Mouse (Mus musculus) limb, embryonic 15.5 days (tissue): ENCODE results near the gene Arih2. TPM values are rescaled to one million over a fixed set of nuclear protein-coding genes. Genes with fewer than 3 reads are reported as not detected.

Experiments
- ATAC-seq: fragments of 200-750 bp; cut with Nextera tagmentation; 2 replicates; pipeline ENCODE4 v1.8.0; 2017; ENCODE audit warnings: low read depth, moderate TSS enrichment; ENCODE audit not compliant: insufficient number of reproducible peaks, low FRiP score, low TSS enrichment
- H3K27ac ChIP-seq: fragments of 300-500 bp; sonication (generic); 2 replicates; pipeline ENCODE4 v1.5.1; 2015; ENCODE audit warnings: moderate library complexity, mild to moderate bottlenecking, inconsistent platforms
- H3K27me3 ChIP-seq: fragments of 300-500 bp; sonication (generic); 2 replicates; pipeline ENCODE4 v1.6.1; 2015; ENCODE audit warnings: inconsistent platforms
- H3K36me3 ChIP-seq: fragments of 300-500 bp; sonication (generic); 2 replicates; pipeline ENCODE4 v1.6.1; 2015; ENCODE audit warnings: inconsistent platforms
- H3K4me1 ChIP-seq: fragments of 300-500 bp; sonication (generic); 2 replicates; pipeline ENCODE4 v1.6.1; 2015; ENCODE audit warnings: inconsistent platforms
- H3K4me2 ChIP-seq: fragments of 300-500 bp; sonication (generic); 2 replicates; pipeline ENCODE4 v1.6.1; 2015; ENCODE audit warnings: mild to moderate bottlenecking, inconsistent platforms
- H3K4me3 ChIP-seq: fragments of 300-500 bp; sonication (generic); 2 replicates; pipeline ENCODE4 v1.5.1; 2015; ENCODE audit warnings: mild to moderate bottlenecking, inconsistent platforms
- H3K9ac ChIP-seq: fragments of 300-500 bp; sonication (generic); 2 replicates; pipeline ENCODE4 v1.6.1; 2015; ENCODE audit warnings: inconsistent platforms
- H3K9me3 ChIP-seq: fragments of 300-500 bp; sonication (generic); 2 replicates; pipeline ENCODE4 v1.6.1; 2016; ENCODE audit warnings: inconsistent platforms
- WGBS: fragments of 180-500 bp; shearing (Covaris S2); methylation state at CpG from one replicate; pipeline ENCODE4 v1.1.7; 2015; 5-methylcytosine and 5-hydroxymethylcytosine counted together
- polyA plus RNA-seq: library from polyadenylated mRNA; unstranded; fragments of >200 nt; fragmentation: Nextera tagmentation; extraction: Ambion mirVana; gene quantifications from 2 replicates; pipeline ENCODE4 v1.2.1, GENCODE M21; 2015

Gene Arih2
- polyA plus RNA-seq = 43.8 and 44.4 TPM in 2 replicates

- Histone ChIP-seq H3K27me3 (no peaks in the 10 kb centered on the region), H3K9me3 (no peaks in the 10 kb centered on the region), H3K4me1 (peaks cover 13% of the 10 kb centered on the region), H3K27ac (peak within 1 kb of the TSS; percentile 93), H3K4me2 (peak within 1 kb of the TSS; percentile 65), H3K36me3 (no peaks in the 10 kb centered on the region), H3K9ac (peak within 1 kb of the TSS; percentile 94), H3K4me3 (peak within 1 kb of the TSS; percentile 98)
- under 1% methylated on average over 112 of the region's 112 CpGs for WGBS
- ATAC-seq = peak; percentile 97
Observed at GRCm38 (mm10) chr9:108648611-108649560, at the start of gene Arih2. Gene Arih2 (minus strand): TSS chr9:108649386.

- peaks cover 25% of the 10 kb centered on the region for H3K4me1 ChIP-seq
- 90% methylated on average over 1 of the region's 1 CpGs for WGBS
Observed at GRCm38 (mm10) chr9:108694533-108694932, 45.3 kb upstream of the Arih2 start.

GRCm38 (mm10) chr9:108693946-108694345 is 44.8 kb upstream of the Arih2 start:
- no peak overlapping the region; the same call in 1 of the 2 replicates for H3K4me2 ChIP-seq
- no peak overlapping the region for H3K4me3 ChIP-seq
- peaks cover 25% of the 10 kb centered on the region for H3K4me1 ChIP-seq
- no peak overlapping the region for H3K9ac ChIP-seq
- 76% methylated on average over 4 of the region's 4 CpGs for WGBS
- no peak overlapping the region for H3K27ac ChIP-seq
- no peak for ATAC-seq
- H3K27me3 ChIP-seq = no peaks in the 10 kb centered on the region
- no peaks in the 10 kb centered on the region for H3K9me3 ChIP-seq
- 0 out of 2 replicates have a peak, but pooled peaks cover 8% of the 10 kb centered on the region for H3K36me3 ChIP-seq

More at GRCm38 (mm10) chr9:108694533-108694932, 45.3 kb upstream of the Arih2 start:
- Histone ChIP-seq H3K4me3 (no peak overlapping the region), H3K36me3 (0 out of 2 replicates have a peak, but pooled peaks cover 8% of the 10 kb centered on the region), H3K9me3 (no peaks in the 10 kb centered on the region), H3K4me2 (no peak overlapping the region), H3K9ac (no peak overlapping the region), H3K27me3 (no peaks in the 10 kb centered on the region), H3K27ac (no peak overlapping the region)
- no peak for ATAC-seq

GRCm38 (mm10) chr9:108692226-108693041 is 43.2 kb upstream of the Arih2 start:
- Histone ChIP-seq H3K4me1 (peaks cover 25% of the 10 kb centered on the region), H3K4me3 (peak overlapping the region; percentile 86), H3K27me3 (no peaks in the 10 kb centered on the region), H3K4me2 (peak overlapping the region; percentile 95), H3K9me3 (no peaks in the 10 kb centered on the region), H3K27ac (peak overlapping the region; percentile 80), H3K36me3 (0 out of 2 replicates have a peak, but pooled peaks cover 8% of the 10 kb centered on the region), H3K9ac (peak overlapping the region; percentile 82)
- ATAC-seq = peak; percentile 62
- under 1% methylated on average over 91 of the region's 92 CpGs for whole genome bisulfite sequencing

GRCm38 (mm10) chr9:108691846-108692225 is 42.6 kb upstream of the Arih2 start:
- Histone ChIP-seq H3K4me2 (peak overlapping the region; percentile 95), H3K4me3 (peak overlapping the region; percentile 86), H3K27ac (peak overlapping the region; percentile 80), H3K36me3 (0 out of 2 replicates have a peak, but pooled peaks cover 8% of the 10 kb centered on the region), H3K9ac (peak overlapping the region; percentile 82), H3K27me3 (no peaks in the 10 kb centered on the region), H3K9me3 (no peaks in the 10 kb centered on the region), H3K4me1 (peaks cover 25% of the 10 kb centered on the region)
- WGBS = 1% methylated on average over 37 of the region's 42 CpGs
- peak; percentile 87 for ATAC-seq

GRCm38 (mm10) chr9:108691371-108691770 is 42.2 kb upstream of the Arih2 start:
- H3K9me3 ChIP-seq = no peaks in the 10 kb centered on the region
- peak overlapping the region; percentile 82; the same call in 1 of the 2 replicates for H3K9ac ChIP-seq
- H3K36me3 ChIP-seq = 0 out of 2 replicates have a peak, but pooled peaks cover 7% of the 10 kb centered on the region
- no peak; the same call in 1 of the 2 replicates for ATAC-seq
- peaks cover 25% of the 10 kb centered on the region for H3K4me1 ChIP-seq
- peak overlapping the region; percentile 80 for H3K27ac ChIP-seq
- WGBS = 68% methylated on average over 8 of the region's 8 CpGs
- peak overlapping the region; percentile 86 for H3K4me3 ChIP-seq
- no peaks in the 10 kb centered on the region for H3K27me3 ChIP-seq
- H3K4me2 ChIP-seq = peak overlapping the region; percentile 95

- Histone ChIP-seq H3K36me3 (0 out of 2 replicates have a peak, but pooled peaks cover 5% of the 10 kb centered on the region), H3K9ac (no peak overlapping the region), H3K27me3 (no peaks in the 10 kb centered on the region), H3K4me3 (no peak overlapping the region), H3K4me1 (peaks cover 25% of the 10 kb centered on the region), H3K9me3 (no peaks in the 10 kb centered on the region), H3K27ac (no peak overlapping the region), H3K4me2 (no peak overlapping the region)
- ATAC-seq = no peak
- WGBS = 81% methylated on average over 6 of the region's 6 CpGs
Observed at GRCm38 (mm10) chr9:108690914-108691313, 41.7 kb upstream of the Arih2 start.

- H3K9ac ChIP-seq = no peak overlapping the region
- peaks cover 24% of the 10 kb centered on the region for H3K4me1 ChIP-seq
- H3K4me2 ChIP-seq = no peak overlapping the region
- WGBS = 96% methylated on average over 1 of the region's 1 CpGs
- no peak overlapping the region for H3K27ac ChIP-seq
- H3K9me3 ChIP-seq = no peaks in the 10 kb centered on the region
- ATAC-seq = no peak
- 0 out of 2 replicates have a peak, but pooled peaks cover 1% of the 10 kb centered on the region for H3K36me3 ChIP-seq
- no peak overlapping the region for H3K4me3 ChIP-seq
- H3K27me3 ChIP-seq = no peaks in the 10 kb centered on the region
Observed at GRCm38 (mm10) chr9:108689993-108690392, 40.8 kb upstream of the Arih2 start.

- no peak for ATAC-seq
- Histone ChIP-seq H3K9ac (no peak within 1 kb of the TSS), H3K4me1 (peaks cover 20% of the 10 kb centered on the region), H3K27ac (no peak within 1 kb of the TSS), H3K4me2 (no peak within 1 kb of the TSS), H3K4me3 (no peak within 1 kb of the TSS), H3K36me3 (peaks cover 8% of the 10 kb centered on the region; the same call in 1 of the 2 replicates), H3K9me3 (no peaks in the 10 kb centered on the region), H3K27me3 (no peaks in the 10 kb centered on the region)
- WGBS = 88% methylated on average over 1 of the region's 1 CpGs
Observed at GRCm38 (mm10) chr9:108689106-108689505, 39.9 kb upstream of the Arih2 start, which contains the start of gene Prkar2a. Gene Prkar2a (plus strand): TSS chr9:108689314.

GRCm38 (mm10) chr9:108688451-108688850 is 39.3 kb upstream of the Arih2 start:
- peaks cover 11% of the 10 kb centered on the region; the same call in 1 of the 2 replicates for H3K36me3 ChIP-seq
- H3K4me1 ChIP-seq = peaks cover 14% of the 10 kb centered on the region
- no peak overlapping the region for H3K9ac ChIP-seq
- WGBS = 72% methylated on average over 9 of the region's 9 CpGs
- H3K4me3 ChIP-seq = no peak overlapping the region
- no peak overlapping the region for H3K27ac ChIP-seq
- no peaks in the 10 kb centered on the region for H3K27me3 ChIP-seq
- no peak for ATAC-seq
- H3K4me2 ChIP-seq = no peak overlapping the region
- no peaks in the 10 kb centered on the region for H3K9me3 ChIP-seq

GRCm38 (mm10) chr9:108687686-108688085 is 38.5 kb upstream of the Arih2 start:
- Histone ChIP-seq H3K9me3 (no peaks in the 10 kb centered on the region), H3K4me2 (no peak overlapping the region), H3K27ac (no peak overlapping the region), H3K36me3 (peaks cover 11% of the 10 kb centered on the region; the same call in 1 of the 2 replicates), H3K9ac (no peak overlapping the region), H3K4me1 (peaks cover 7% of the 10 kb centered on the region), H3K4me3 (no peak overlapping the region), H3K27me3 (no peaks in the 10 kb centered on the region)
- ATAC-seq = no peak
- 72% methylated on average over 2 of the region's 2 CpGs for WGBS
